Mouse (Mus musculus) bone marrow, adult 2 months (tissue): ENCODE results near the gene Donson.

ENCODE experiments used
- CTCF ChIP-seq: fragments of 200-500 bp; IDR thresholded peaks from 2 replicates; pipeline ENCODE4 v1.5.1; 2011; ENCODE audit warnings: low read length, control low read depth; ENCODE audit not compliant: control insufficient read depth, insufficient read depth
- POLR2A ChIP-seq: fragments of 200-500 bp; IDR thresholded peaks from 2 replicates; pipeline ENCODE4 v1.6.1; 2011; ENCODE audit warnings: low read depth, mild to moderate bottlenecking, control low read depth, low read length, borderline replicate concordance; ENCODE audit not compliant: control insufficient read depth

DNA sequence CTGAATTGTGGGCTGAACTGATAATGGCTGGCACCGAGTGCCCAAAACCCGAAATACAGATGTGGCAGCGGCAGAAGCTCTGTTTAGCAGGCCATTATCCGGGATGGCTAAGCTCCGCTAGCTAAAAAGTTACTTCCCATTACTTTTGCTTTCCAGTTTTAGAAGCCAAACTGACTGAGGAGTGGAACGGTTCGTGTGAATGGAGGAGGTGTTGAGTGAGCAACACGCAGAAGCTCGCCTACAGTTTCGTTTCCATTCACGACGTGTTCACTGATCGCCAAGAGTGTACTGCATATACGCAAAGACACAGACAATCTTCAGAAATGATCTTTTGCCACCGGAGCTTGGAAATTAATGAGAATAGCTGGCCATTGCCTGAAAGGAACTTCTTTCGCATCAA, 26.2 kb downstream of the Donson start:
- TF ChIP-seq POLR2A (no peak), CTCF (no peak)
